Mouse (Mus musculus) thymus, postnatal 36 days (tissue): ENCODE measurements around the gene Adprh.
"Not testable (repeated sequence)": the region's sequence is repeated elsewhere in the genome, so short reads cannot be mapped to it uniquely, and the experiment has no call there.

ENCODE experiments used
- DNase-seq, 2 experiments: peaks; one replicate each; pipeline ENCODE4 v3.0.0; 2022; ENCODE audit warnings: mixed read lengths in 2 of 2

Gene Adprh

GRCm38 (mm10) chr16:38452442-38453202 lies at the start of gene Adprh:
Gene Adprh (minus strand): TSS chr16:38452703.
- peak; percentile 83 to 86 for DNase-seq

- no peak for DNase-seq
Measured at GRCm38 (mm10) chr16:38496604-38497140, 44.2 kb upstream of the Adprh start.

- DNase-seq = no peak
Measured at GRCm38 (mm10) chr16:38493890-38494289, 41.4 kb upstream of the Adprh start.

GRCm38 (mm10) chr16:38492551-38492950 lies 40.0 kb upstream of the Adprh start:
- DNase-seq = no peak

- peak; percentile 10 to 14 for DNase-seq
Measured at GRCm38 (mm10) chr16:38483582-38484309, 31.2 kb upstream of the Adprh start.

GRCm38 (mm10) chr16:38482780-38483562 lies 30.5 kb upstream of the Adprh start:
- peak; percentile 32 to 33 for DNase-seq

GRCm38 (mm10) chr16:38481327-38481726 lies 28.8 kb upstream of the Adprh start:
- DNase-seq = no peak

GRCm38 (mm10) chr16:38478296-38478695 lies 25.8 kb upstream of the Adprh start:
- DNase-seq = no peak

- DNase-seq = not testable (repeated sequence)
Measured at GRCm38 (mm10) chr16:38477241-38477608, 24.7 kb upstream of the Adprh start.

- DNase-seq = peak; percentile 51 to 61
Measured at GRCm38 (mm10) chr16:38476312-38477240, 24.1 kb upstream of the Adprh start.

GRCm38 (mm10) chr16:38475681-38476311 lies 23.3 kb upstream of the Adprh start:
- no peak for DNase-seq

- no peak for DNase-seq
Measured at GRCm38 (mm10) chr16:38474677-38475286, 22.3 kb upstream of the Adprh start.

- no peak for DNase-seq
Measured at GRCm38 (mm10) chr16:38473661-38474060, 21.2 kb upstream of the Adprh start.

GRCm38 (mm10) chr16:38472507-38472873 lies 20.0 kb upstream of the Adprh start:
- DNase-seq = no peak

GRCm38 (mm10) chr16:38471697-38472506 lies 19.4 kb upstream of the Adprh start:
- DNase-seq = no peak

- no peak for DNase-seq
Measured at GRCm38 (mm10) chr16:38469437-38469836, 16.9 kb upstream of the Adprh start.

GRCm38 (mm10) chr16:38468706-38469018 lies 16.2 kb upstream of the Adprh start:
- DNase-seq = no peak

GRCm38 (mm10) chr16:38467917-38468705 lies 15.6 kb upstream of the Adprh start:
- DNase-seq = no peak
